Mouse (Mus musculus): Measurements from ENCODE around the gene Vps35l.
A peak's percentile ranks its signal among the peaks of the same experiment; 100 is the strongest.

The Vps35l gene

DNA sequence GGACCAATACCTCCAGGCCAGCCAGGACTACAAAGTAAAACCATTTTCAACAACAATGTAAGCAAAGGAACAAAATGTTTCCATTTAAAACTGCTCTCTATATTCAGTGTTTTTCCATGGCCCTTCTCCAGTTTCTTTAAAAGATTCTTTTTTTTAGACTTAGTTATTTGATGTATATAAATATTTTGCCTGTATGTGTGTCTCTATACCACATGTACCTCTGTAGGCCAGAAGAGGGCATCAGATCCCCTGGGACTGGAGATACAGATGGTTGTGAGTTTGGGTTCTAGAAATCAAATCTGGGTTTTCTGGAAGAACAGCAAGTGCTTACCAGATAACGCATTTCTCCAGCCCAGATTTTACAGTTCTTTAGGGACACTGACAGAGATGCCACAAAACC is 1.3 kb upstream of the Vps35l start:
- no peak for DNase-seq

DNA sequence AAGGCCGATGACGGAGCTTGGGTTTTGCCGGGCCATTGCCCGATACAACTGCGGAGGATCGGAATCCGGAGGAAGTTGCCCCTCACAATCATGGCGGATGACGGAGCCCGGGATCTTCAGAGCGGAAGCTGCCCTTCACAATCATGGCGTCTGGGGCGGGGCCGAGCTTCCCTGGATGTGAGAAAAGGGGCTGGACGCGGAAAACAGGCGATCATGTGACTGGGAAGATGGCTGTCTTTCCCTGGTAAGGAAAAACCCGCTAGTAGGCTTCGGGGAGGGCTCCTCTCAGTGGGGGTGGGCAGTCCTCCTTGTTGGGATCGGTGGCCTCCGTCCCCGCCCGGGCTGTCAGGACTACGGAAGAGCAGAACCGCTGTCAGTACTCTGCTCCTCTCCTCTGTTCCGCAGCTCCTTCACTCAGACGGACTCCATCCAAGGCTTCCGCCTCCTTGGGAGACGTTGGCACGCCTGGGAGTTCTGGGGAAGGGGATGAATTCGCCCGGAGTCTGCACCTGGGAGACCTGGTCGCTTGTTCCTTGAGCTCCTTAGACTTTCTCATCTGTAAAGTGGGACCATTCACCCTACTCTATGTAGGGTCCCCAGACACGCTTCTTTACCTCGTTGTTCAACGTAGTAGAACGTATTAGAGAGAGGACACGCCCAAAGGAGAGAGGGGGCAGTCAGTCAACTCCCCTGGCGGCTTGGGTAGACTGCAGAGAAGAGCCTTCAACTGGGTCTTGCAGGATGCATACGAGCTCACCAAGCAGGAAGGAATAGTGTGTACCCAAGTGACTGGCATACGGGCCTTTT is 709 bp downstream of the Vps35l start:
- peak; percentile 95 for DNase-seq

DNA sequence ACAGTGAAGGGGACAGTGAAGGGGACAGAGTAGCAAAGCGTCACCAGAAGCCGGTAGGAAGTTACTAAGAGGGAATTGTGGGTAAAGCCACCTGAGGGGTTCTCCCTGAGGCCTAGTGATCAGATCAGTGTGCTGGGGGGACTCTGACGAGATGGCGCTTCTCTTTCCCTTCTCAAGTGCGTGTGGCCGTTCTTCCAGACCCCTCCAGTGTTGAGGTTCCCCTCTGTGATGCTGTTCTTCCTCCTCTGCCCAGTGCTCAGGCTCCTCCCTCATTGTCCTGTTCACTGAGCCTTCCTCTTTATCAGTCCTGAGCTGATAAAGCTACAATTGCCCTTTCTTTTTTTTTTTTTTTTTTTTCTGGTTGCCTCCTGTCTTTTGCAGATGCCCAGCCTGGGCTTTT is 2.3 kb downstream of the Vps35l start:
- DNase-seq, result no peak

DNA sequence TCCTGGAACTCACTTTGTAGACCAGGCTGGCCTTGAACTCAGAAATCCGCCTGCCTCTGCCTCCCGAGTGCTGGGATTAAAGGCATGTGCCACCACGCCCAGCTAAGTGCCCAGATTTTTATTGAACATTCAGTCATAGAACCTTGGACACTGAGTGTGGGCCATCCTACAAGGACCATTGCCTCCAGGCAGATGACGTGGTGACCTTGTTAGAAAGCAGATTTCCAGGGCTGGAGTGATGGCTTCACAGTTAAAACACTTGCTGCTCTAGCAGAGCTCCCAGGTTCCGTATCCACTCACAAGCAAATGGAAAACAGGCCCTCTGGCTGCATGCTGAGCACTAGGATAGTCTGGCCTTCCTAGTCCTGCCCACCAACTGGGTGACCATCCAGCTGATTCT is 4.7 kb downstream of the Vps35l start:
- no peak for DNase-seq

DNA sequence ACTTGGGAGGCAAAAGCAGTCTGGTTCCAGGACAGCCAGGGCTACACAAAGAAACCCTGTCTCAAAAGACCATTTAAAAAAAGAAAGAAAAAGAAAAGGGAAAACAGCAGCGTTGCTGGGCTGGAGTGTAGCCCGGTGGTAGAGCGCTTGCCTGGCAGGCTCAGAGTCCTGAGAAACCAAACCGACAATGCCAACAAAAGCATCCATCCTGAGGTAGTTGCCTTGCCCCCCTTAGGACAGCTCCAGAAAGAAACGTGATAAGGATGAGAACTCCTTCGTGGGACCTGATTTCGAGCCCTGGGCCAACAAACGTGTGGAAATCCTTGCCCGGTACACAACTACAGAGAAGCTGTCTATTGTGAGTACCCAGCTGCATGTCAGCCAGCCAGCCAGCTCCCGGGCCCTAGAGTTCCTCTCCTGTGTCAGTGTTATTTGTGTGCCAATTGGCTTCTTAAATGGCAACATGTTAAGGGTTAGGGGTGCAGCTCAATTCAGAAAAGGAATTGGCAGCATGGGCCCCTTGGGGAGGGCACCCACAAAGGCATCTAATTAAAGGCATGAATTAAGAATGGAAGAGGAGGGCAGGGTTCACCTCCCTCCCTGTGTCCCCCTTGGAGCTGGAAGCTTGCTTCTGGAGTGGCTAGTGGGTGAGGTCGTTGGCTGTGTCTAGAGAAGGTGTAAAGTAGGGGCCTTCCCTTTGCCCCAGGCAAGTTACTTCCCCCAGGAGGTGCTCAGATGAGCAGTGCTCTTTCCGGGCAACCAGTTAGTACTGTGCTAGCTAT is 8.1 kb downstream of the Vps35l start:
- no peak for DNase-seq

DNA sequence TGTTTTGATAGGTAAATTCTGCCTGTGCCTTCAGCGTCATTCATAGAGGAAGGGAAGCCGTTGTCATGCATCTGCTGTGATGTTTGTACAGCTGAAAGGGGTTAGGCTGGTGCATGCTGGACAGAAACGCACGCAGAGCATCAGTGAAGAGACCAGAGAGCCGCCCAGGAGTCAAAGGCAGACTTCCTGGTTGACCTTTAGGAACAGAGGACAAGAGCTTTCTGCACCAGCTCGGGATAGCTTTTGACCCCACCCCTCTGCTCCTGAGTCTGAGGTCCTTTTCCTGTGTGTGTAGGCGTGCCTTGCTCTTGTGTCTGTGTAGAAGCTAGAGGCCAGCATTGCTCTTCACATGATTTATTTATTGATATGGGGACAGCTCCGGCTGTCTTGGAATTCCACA is 9.7 kb downstream of the Vps35l start:
- no peak for DNase-seq

DNA sequence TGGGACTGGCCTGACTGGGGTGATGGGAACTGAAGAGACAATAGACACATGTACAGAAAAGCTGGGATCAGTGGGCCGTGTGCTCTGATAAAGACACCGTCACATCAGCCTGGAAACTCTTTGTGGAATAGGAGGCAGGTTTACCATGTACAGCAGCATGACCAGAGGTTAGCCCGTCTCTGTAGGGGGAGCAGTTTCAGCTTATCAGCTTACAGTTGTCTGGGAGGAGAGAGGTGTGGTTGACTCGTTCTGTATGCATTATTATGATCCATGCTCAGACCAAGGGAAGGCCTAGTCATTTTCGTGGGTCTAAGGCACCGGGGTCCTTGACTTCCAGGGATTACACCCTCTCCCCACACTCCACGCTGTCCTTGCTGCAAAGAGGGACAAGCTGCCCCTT is 11.6 kb downstream of the Vps35l start:
- no peak for DNase-seq

DNA sequence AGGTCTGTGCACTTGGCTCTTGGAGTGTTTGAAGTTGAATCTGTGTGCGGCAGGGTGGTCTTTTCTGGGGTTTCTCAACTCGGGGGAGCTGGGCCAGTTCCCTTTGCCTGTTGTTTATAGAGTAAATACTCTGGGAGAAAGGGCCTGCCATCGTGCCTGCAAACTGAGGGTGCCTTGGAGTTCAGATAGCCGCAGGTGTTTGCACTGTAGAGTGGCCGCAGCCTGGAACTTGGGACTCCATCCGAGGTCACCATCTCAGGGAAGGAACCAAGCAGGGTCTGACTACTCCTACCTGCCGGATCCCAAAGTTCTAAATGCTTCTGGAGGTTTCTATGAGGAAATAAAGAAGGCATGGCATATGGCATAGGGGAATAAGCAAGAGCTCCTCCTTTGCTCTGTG is 15.7 kb downstream of the Vps35l start:
- no peak for DNase-seq

DNA sequence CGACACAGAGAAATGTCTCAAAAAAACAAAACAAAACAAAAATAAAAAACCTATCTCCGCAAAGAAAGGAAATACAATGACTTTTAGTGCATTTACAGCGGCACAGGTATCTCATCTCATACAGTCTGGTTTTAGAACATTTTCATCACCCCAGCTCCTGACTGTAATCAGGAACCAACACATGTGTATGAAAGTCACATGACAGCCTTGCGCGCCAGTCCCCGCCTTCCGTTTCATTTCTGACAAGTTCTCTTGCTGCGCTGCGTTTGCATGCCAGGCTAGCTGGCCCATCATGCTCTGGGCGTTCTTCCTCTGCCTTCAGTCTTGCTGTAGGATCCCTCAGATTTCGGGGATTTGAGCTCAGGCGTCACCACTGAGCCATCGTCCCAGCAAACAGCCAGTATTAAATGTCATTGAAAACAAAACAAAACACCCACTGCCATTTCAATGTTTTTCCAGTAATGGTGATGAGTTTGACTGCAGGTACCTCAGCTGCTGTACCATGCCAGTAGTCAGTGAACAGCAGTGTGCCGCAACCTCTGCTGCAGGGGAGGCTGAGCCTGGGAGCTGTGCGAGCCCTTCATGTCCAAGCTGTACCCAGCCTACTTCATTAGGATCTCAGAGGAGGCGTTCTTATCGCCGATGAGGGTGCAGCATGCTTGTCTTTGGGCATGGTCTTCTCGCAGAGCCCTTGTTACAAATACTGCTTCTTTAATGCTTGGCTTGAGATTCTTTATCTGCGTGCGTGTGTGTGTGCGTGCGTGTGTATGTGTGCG is 16.7 kb downstream of the Vps35l start:
- DNase-seq, result no peak

DNA sequence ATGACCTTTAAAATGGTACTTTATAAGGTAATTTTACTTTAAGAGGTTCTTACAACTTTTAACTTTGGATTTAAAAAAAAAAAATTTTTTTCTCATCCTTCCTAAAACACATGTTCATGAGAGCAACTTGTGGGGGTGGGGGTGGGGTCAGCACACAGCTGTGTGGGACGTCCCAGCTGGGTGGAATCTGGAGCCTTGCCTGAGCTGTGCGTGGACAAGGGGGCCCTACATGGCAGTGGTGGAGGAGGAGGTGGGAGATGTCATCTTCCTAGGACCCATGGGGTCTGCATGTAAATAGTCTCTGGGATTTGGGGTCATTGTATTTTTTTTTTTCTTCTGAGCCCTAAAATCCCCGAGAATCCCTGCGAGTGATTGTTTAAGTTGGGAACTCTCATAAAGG is 18.3 kb downstream of the Vps35l start:
- DNase-seq, result no peak

DNA sequence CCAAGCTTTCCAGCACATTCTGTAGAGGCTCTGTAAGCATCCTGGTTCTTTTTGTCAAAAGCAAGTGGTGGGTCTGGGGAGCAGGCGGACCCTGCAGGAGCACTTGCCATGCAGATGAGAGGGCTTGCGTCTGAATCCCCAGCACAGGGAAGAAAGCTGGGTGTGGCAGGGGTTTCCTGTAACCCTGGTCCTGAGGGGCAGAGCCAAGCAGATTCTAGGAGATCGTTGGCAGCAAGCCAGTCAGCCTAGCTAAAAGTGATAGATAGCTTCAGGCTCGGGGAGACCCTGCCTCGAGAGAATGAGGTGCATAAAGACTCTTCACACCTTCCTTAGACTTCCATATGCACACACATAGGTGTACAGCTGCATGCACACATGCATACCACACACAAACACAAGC is 19.3 kb downstream of the Vps35l start:
- DNase-seq, result no peak

DNA sequence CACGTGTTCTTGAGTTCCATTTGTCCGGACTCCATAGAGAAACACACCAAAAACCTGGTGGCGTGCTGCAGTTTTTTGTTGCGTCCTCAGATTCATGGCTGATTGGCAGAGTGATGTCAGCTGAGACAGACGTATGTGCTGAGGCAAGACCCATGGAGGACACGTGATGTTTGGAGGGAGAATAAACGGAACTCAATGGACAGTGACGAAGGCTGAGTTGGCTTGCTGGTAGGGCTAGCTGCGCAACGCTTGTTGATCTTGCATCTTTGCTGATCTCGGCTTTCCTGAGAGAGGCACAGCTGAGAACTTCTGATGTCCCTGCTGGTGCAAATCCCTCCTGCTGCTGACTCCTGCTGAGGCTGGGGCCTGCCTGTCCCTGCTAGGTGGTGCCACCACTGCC is 23.9 kb downstream of the Vps35l start:
- no peak for DNase-seq

DNA sequence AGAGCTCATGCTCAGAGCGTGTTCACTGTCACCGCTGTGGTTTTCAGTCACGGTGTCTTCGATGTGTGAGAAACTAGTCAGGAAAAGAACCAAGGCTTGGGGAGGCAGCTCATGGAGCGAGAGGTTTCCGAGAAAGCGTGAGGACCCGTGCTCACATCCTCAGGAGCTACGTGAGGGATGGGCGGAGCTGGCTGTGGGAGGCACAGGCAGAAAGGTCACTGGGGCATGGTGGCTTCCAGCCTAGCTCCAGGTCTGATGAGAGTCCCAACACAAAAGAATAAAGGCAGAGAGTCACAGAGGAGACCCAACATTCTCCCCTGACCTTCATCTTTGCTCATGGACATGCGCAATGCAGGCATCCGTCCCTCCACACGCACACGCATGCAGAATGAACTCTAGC is 24.7 kb downstream of the Vps35l start:
- DNase-seq, result no peak

DNA sequence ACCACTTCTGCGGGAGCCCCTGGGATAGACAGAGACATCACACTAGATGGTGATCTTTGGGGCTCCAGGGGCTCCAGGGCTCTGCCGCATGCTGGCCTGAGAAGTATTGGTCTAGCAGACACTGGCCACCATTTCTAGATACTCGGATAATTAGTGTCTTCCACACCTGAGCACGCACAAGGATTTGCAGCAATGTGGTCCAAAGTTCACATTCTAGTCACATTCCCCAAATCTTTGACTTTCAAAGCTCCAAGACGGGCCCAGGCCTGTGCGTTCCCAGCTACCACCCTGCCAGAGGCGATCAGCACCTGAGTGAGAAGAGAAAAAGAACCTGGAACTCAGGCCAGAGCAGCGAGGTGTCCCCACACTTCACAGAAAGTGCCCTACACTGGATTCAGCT is 25.6 kb downstream of the Vps35l start:
- DNase-seq, result no peak

DNA sequence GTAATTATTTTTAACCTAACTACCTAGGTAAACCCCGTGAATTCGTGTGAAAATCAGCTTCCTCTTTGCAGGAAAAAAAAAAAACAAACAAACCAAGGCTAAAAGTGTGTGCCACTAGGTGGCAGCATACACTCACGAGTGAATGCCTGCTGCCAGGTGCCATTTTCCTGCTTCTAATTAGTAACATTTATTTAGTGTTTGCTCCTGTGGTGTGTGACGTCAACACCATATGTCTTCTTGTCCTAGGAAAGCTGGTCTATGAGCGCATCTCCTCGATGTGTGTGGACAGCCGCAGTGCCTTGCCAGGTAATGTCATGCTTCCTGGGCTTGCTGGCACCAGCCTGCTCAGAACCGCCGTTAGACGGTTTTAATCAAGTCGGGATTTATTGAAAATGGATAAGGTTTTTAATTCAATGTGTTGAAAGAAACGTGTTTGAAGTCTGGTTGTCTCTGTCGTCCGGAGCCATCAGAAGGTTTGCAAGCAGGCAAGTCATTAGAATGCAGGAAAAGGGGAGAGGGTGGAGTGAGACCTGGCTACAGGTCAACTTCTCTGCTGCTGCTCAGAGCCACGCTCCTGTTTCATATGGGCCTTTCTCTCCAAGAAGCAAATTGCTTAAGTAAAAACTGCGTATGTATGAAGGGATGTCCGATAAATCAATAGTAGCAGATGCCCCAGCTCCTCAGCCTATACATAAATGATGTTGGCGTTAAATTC is 26.2 kb downstream of the Vps35l start:
- peak; percentile 55 for DNase-seq

DNA sequence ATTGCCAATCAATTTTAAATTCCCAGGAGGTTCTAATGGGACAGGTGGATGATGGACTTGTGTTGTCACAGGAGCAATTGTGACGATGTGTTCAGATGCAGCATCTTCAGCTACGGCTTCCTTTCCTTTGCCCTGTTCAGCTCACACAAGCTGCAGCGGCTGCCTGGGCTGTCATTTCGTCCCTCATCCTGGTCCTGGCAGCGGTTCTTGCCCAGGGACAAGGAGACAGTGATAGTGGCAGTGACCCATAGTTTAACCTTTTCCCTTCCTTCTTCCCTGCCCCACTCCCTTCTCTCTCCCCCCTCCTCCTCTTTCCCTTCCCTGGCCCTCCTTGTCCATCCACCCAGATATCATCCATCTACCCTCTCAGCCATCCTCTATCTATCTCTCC is 26.8 kb downstream of the Vps35l start:
- DNase-seq, result no peak

DNA sequence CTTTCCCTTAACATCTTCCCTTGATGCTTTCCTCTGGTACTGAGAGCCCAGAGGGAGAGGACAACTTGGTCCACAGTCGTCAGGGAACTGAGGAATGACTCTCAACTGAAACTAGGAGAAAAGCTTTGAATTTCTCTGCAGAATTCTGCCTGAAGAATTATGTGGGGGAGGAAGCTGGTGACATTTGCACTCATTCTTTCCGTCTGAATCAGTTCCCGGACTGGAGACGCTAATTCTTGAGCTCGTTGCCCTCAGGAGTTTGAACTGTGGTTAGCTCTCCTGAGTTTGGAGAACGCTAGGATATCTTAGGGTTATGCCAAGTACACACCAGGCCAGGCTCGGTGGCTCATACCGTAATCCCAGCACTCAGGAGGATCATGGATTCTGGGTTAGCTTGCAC is 29.2 kb downstream of the Vps35l start:
- DNase-seq, result no peak

DNA sequence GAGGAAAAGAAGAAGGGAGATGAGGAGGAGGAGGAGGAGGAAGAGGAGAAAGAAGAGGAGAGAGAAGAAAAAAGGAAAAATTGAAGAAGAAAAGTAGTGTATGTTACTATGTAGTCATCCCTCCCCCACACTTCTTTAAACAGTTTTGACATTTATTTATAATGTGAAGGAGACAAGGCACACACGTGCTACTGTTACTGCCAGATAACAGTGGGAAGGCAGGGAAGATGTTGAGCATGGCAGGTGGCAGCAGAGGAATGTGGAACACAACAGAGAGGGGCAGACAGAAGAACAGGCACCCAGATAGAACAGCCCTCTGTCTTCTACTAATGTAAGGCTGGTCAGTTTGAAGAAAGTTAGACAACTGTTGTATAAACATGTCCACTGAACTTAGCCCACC is 29.6 kb downstream of the Vps35l start:
- no peak for DNase-seq

DNA sequence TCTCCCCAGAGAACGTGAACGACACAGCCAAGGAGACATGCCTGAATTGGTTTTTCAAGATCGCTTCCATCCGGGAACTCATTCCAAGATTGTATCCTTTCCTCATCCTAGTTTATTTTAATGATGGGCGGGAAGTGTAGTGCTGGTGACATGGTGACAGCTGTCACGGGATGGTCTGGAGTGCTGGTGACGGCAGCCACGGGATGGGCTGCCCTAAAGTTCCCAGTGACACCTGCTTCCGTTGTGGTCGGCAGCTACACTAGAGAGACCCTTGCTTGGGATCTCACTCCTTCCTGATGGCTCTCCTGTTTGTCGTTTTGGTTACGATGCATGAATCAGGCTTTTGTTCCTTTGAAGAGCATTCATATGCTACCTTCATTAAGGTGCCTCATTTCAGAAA is 33.0 kb downstream of the Vps35l start:
- no peak for DNase-seq

DNA sequence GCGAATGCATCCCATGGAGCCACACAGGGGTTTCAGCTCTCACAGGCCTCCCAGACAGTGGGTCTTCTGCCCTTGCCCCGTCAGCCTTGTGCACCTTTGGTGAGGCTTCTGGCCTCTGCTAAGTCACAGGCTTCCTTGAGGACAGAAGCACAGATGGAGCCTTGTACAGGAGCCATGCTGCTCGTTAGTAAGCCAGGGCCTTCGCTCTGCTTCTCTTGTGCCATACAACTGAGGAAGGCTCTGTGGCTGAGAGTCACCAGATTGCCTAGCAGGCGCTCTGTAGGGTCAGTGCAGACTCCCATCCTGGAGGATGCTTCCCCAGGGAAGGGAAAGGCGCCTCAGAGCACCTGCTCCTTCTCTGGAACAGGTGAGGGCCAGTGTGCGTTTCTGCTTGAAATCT is 36.0 kb downstream of the Vps35l start:
- DNase-seq, result no peak

DNA sequence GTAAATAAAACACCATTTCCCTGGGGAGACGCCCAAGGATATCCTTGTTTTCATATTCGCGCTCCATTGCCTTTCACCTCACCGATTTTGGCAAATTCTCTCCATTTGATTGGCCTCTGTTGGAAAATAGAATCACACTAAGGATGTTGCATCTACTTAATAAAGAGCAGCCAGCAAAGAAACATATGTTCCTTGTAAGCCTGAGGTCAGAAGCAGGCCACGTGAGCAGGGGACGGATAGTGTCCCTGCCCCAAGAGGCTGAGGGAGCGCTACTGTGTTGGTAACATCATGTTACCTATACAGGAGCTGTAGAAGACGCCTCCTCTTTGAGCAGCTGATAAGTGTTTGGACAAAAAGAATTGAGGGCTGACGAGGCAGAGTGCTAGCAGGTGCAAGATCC is 36.5 kb downstream of the Vps35l start:
- DNase-seq, result no peak

DNA sequence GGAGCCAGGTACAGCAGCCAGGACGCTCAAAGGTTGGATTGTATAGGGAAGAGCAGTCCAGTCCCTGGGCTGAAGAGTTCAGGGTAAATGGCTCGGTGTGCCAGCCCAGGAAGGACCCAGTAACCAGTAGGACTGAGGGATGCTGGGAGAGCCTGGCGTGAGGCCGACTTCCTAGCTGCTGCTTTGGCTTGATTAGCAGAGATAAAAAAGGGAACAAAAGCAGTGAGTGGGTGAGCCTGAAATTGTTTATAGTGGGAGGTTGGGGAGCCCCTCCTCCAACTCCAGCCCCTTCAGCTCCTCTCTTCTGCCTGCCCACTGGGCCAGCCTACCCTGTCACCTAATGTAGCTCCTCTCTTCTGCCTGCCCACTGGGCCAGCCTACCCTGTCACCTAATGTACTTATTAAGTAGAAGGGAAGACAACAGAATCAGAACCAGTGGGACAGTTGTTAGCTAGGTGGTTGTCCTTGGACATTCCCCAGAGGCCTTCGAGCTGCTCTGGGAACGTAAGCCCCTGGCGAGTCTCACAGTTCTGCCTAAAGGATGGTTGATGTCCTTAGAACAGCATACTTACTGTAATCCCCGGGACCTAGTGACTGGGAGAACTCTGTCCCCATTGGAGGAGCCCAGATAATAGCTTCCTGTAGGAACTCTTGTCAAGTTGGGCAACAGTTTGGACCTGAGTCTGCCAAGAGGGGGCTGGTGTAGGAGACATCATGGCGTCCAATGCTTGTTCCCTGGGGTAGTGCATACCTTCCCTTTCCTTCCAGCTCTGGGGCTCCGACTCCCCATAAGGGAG is 37.8 kb downstream of the Vps35l start:
- DNase-seq, result no peak

Data from thymus, postnatal 14 days (tissue).